Mouse (Mus musculus) heart, postnatal 0 days (tissue): ENCODE results near the gene Ctsf.

Experiments
- CTCF ChIP-seq: IDR thresholded peaks from 2 replicates; pipeline ENCODE4 v1.5.1; 2016; ENCODE audit warnings: antibody characterized with exemption, control low read depth, low read depth
- EP300 ChIP-seq: IDR thresholded peaks from 2 replicates; pipeline ENCODE4 v1.6.1; 2016; ENCODE audit warnings: antibody characterized with exemption, low read depth

DNA sequence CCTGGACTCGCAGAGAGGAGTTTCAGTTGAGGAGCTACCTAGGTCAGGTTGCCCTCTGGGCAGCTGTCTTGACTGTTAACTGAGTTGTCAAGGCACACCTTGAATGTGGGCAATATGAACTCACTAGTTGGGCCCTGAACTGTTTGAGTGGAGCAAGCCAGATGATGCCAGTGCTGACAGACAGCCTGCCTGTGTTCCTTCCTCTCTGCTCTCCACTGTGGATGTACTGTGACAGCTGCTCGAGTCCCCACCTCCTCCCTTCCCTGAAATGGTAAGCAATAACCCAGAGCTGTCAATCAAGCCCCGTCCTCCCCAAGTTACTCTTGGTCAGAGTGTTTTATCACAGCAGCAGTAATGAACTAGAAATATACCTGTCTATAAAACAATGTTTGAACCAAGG is 45.0 kb downstream of the Ctsf start:
- TF ChIP-seq EP300, result no peak
- no peak for TF ChIP-seq CTCF
